Mouse (Mus musculus) urinary bladder, adult 2 months (tissue): ENCODE measurements around the gene Higd1c. TPM values are rescaled to one million over a fixed set of nuclear protein-coding genes. Genes with fewer than 3 reads are reported as not detected.
"Not testable (repeated sequence)": the region's sequence is repeated elsewhere in the genome, so short reads cannot be mapped to it uniquely, and the experiment has no call there.

Experiments used
- DNase-seq: peaks from one replicate; pipeline ENCODE4 v3.0.0; 2022; ENCODE audit warnings: low spot score
- polyA plus RNA-seq: library from polyadenylated mRNA; depleted of rRNA; stranded (reverse); fragments of >200 nt; gene quantifications from 2 replicates; pipeline ENCODE4 v1.2.3, GENCODE M21; 2012; rRNA removed

The Higd1c gene
- polyA plus RNA-seq, result not detected in 2 replicates

GRCm38 (mm10) chr15:100364242-100364641, at the start of gene Higd1c:
Gene Higd1c, plus strand, starts transcription at chr15:100364542.
- DNase-seq, result no peak

- DNase-seq, result not testable (repeated sequence)
Observed at GRCm38 (mm10) chr15:100318014-100318671, 46.2 kb upstream of the Higd1c start.

GRCm38 (mm10) chr15:100319884-100320283, 44.5 kb upstream of the Higd1c start:
- no peak for DNase-seq

GRCm38 (mm10) chr15:100320295-100320905, 43.9 kb upstream of the Higd1c start:
- no peak for DNase-seq

GRCm38 (mm10) chr15:100321134-100321533, 43.2 kb upstream of the Higd1c start:
- peak; percentile 31 for DNase-seq

- DNase-seq, result no peak
Observed at GRCm38 (mm10) chr15:100324021-100324591, 40.2 kb upstream of the Higd1c start.

GRCm38 (mm10) chr15:100325235-100325634, 39.1 kb upstream of the Higd1c start:
- no peak for DNase-seq

- DNase-seq, result not testable (repeated sequence)
Observed at GRCm38 (mm10) chr15:100328089-100328488, 36.3 kb upstream of the Higd1c start.

GRCm38 (mm10) chr15:100329336-100329735, 35.0 kb upstream of the Higd1c start:
- not testable (repeated sequence) for DNase-seq

- DNase-seq, result no peak
Observed at GRCm38 (mm10) chr15:100330739-100331138, 33.6 kb upstream of the Higd1c start.

- DNase-seq, result not testable (repeated sequence)
Observed at GRCm38 (mm10) chr15:100332077-100332961, 32.0 kb upstream of the Higd1c start.

GRCm38 (mm10) chr15:100334629-100335028, 29.7 kb upstream of the Higd1c start, which contains the start of gene Mettl7a3:
Gene Mettl7a3, plus strand, starts transcription at chr15:100334929.
- DNase-seq, result no peak

GRCm38 (mm10) chr15:100337328-100337727, 27.0 kb upstream of the Higd1c start:
- DNase-seq, result not testable (repeated sequence)

- DNase-seq, result not testable (repeated sequence)
Observed at GRCm38 (mm10) chr15:100337847-100338246, 26.5 kb upstream of the Higd1c start.

GRCm38 (mm10) chr15:100341314-100341980, 22.9 kb upstream of the Higd1c start:
- DNase-seq, result not testable (repeated sequence)

- DNase-seq, result no peak
Observed at GRCm38 (mm10) chr15:100345484-100345883, 18.9 kb upstream of the Higd1c start.

- no peak for DNase-seq
Observed at GRCm38 (mm10) chr15:100346761-100347160, 17.6 kb upstream of the Higd1c start.

GRCm38 (mm10) chr15:100349496-100349895, 14.8 kb upstream of the Higd1c start:
- DNase-seq, result no peak

GRCm38 (mm10) chr15:100351501-100352060, 12.8 kb upstream of the Higd1c start:
- DNase-seq, result no peak

- DNase-seq, result no peak
Observed at GRCm38 (mm10) chr15:100352711-100353250, 11.6 kb upstream of the Higd1c start, which contains the start of the genes Methig1 and Mettl7a2. Gene Methig1, plus strand, starts transcription at chr15:100353149. Gene Mettl7a2, plus strand, starts transcription at chr15:100353200.
